Mouse (Mus musculus): ENCODE measurements around the gene Plekha7. TPM values are rescaled to one million over a fixed set of nuclear protein-coding genes. Genes with fewer than 3 reads are reported as not detected.

Gene Plekha7
- polyA plus RNA-seq, 1 experiment, result not detected

DNA sequence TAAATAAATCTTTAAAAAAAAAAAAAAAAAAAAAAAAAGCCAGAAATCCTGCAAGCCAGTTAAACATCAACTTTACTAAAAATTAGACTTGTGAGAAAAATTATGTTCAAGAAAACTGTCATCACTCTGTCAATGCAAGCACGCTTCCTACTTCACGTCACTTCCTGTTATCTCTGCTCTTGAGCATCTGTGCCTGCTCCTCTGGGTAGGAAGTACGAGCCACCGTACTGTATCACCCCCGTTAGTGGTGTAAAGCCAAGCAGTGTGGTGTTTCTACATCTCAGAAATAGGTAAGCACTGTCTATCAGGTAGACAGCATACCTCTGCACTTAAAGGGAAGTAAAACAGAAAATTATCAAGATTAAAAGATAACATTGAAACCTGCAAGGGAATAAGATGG lies 19.7 kb upstream of the Plekha7 start:
- Histone ChIP-seq H3K4me1 (ENCODE audit: control insufficient read depth, insufficient read depth, low read length) (peaks cover 3% of the 10 kb centered on the region; the same call in 1 of the 2 replicates), H3K27ac (ENCODE audit: insufficient read depth, low read depth, low read length) (no peak overlapping the region), H3K4me3 (ENCODE audit: insufficient read depth, low read depth, low read length) (no peak overlapping the region)
- WGBS, result 85% methylated on average over 5 of the region's 5 CpGs
- no peak for TF ChIP-seq CTCF (IDR thresholded peaks at IDR 0.05; ENCODE audit: insufficient read depth, low read depth, low read length)
- TF ChIP-seq POLR2A (IDR thresholded peaks at IDR 0.05; ENCODE audit: insufficient read depth, low read depth, low read length), result no peak

DNA sequence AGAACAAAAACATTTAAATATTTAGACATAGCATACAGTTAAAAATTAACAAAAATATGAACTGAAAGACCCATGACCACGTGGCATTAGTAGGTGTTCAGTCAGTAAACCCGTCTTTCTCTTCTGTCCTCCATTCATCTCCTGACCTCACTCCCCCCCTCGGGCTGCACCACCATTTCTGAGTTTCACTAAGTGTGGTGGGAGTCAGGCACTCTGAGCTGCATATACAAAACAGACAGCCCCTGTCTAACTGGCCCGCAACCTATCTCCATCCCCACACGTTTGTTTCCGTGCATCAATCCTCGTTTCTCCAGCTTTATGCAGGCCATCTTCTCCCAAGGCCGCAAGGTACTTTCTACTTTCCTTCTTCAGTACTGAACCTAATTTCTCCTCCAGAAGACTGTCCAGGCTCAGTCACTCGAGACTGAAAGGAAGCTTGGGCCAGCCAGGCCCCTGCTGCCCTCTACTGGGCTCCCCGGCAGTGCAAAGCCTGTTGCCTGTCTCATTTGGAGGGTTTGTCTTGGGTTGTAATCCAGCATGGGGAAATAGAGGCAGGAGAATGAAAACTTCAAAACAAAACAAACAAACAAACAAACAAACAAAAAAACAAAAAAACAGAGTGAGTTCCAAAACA lies 15.3 kb upstream of the Plekha7 start:
- H3K27ac ChIP-seq (ENCODE audit: insufficient read depth, low read depth, low read length), result no peak overlapping the region
- TF ChIP-seq CTCF (IDR thresholded peaks at IDR 0.05; ENCODE audit: insufficient read depth, low read depth, low read length), result peak; percentile 81
- TF ChIP-seq POLR2A (IDR thresholded peaks at IDR 0.05; ENCODE audit: insufficient read depth, low read depth, low read length), result no peak
- WGBS, result 42% methylated on average over 10 of the region's 10 CpGs
- no peak overlapping the region for H3K4me3 ChIP-seq (ENCODE audit: insufficient read depth, low read depth, low read length)
- no peaks in the 10 kb centered on the region for H3K4me1 ChIP-seq (ENCODE audit: control insufficient read depth, insufficient read depth, low read length)

DNA sequence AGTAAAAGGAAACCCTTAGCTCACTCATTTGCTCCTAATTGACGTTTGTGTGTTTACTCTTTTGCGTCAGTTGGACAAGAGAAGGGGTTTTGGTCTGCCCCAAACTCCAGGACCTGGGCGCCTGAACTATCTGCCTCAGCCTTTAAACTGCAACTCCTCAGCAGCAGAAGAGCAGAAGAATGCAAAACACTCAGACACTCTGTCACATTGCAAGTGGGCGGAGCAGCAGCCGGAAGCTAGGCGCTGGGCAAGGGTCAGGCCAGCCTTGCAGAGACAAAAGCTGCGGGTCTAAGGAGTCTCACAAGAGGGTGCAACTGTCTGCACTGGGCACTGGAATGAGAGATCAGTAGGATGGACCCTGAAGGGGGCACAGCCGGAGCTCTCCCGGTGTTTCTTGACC lies 1.3 kb upstream of the Plekha7 start:
- 66% methylated on average over 9 of the region's 9 CpGs for WGBS
- no peak for TF ChIP-seq POLR2A (IDR thresholded peaks at IDR 0.05; ENCODE audit: insufficient read depth, low read depth, low read length)
- no peak for TF ChIP-seq CTCF (IDR thresholded peaks at IDR 0.05; ENCODE audit: insufficient read depth, low read depth, low read length)
- peaks cover 14% of the 10 kb centered on the region for H3K4me1 ChIP-seq (ENCODE audit: control insufficient read depth, insufficient read depth, low read length)

DNA sequence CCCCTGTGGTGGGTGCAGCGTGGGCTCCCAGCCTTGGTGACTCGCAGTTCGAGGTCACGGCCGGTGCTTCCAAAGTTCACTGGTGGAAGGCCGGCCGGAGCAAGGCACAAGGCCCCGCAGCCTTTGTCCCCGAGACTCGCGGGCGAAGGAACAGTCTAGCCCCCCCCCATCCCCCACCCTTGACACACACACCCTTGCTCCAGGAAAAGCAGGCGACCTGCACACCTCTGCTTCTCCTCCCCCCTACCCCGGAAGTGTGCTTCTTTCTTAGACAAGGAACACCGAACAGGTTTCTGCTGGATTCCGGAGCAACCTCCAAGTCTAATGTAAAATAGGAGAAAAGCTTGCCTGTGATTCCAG lies 436 bp upstream of the Plekha7 start:
- Histone ChIP-seq H3K4me3 (ENCODE audit: insufficient read depth, low read depth, low read length) (peak overlapping the region; percentile 53), H3K27ac (ENCODE audit: insufficient read depth, low read depth, low read length) (no peak overlapping the region), H3K4me1 (ENCODE audit: control insufficient read depth, insufficient read depth, low read length) (peaks cover 14% of the 10 kb centered on the region)
- 12% methylated on average over 16 of the region's 16 CpGs for WGBS
- no peak for TF ChIP-seq CTCF (IDR thresholded peaks at IDR 0.05; ENCODE audit: insufficient read depth, low read depth, low read length)
- TF ChIP-seq POLR2A (IDR thresholded peaks at IDR 0.05; ENCODE audit: insufficient read depth, low read depth, low read length), result no peak

More for the DNA sequence above, 1.3 kb upstream of the Plekha7 start:
- H3K27ac ChIP-seq (ENCODE audit: insufficient read depth, low read depth, low read length), result no peak overlapping the region
- no peak overlapping the region for H3K4me3 ChIP-seq (ENCODE audit: insufficient read depth, low read depth, low read length)

DNA sequence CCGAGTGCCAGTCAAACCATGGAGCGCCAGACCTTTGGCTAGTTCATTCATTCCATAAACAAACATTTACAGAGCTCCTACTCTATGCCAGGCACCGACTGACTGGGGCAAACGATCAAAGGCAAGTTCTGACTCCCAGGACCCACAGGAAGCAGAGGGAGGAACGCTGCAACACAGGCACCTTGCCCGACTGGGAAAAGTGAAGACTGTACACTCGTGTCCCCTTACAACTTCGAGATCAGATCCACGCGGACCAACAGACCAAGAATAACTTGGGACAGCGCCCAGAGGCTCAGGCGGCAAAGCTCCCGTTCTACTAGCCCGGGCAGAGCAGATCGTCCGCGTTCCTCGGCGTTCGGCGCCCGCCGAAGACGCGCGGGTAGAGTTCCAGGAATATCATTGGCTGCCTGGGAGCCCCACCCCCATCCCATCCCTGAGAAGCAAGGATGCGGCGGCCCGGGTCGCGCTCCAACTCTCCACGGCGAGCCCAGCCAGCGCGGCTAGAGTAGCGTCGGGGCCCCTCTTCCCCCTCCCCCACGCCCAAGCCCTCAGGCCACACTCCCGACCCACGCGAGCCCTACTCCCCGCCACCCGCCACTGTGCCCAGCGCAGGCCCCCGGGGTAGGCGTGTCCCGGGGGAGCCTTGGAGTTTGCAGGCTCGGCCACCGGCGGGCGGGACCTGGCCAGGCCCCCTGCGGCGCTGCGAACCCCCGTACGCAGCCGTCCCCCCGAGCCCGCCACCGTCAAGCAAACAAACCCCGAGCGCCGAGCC lies 891 bp downstream of the Plekha7 start:
- TF ChIP-seq CTCF (IDR thresholded peaks at IDR 0.05; ENCODE audit: insufficient read depth, low read depth, low read length), result no peak
- no peak for TF ChIP-seq POLR2A (IDR thresholded peaks at IDR 0.05; ENCODE audit: insufficient read depth, low read depth, low read length)
- Histone ChIP-seq H3K27ac (ENCODE audit: insufficient read depth, low read depth, low read length) (no peak overlapping the region), H3K4me1 (ENCODE audit: control insufficient read depth, insufficient read depth, low read length) (peaks cover 14% of the 10 kb centered on the region), H3K4me3 (ENCODE audit: insufficient read depth, low read depth, low read length) (peak overlapping the region; percentile 53)
- WGBS, result under 1% methylated on average over 63 of the region's 63 CpGs

DNA sequence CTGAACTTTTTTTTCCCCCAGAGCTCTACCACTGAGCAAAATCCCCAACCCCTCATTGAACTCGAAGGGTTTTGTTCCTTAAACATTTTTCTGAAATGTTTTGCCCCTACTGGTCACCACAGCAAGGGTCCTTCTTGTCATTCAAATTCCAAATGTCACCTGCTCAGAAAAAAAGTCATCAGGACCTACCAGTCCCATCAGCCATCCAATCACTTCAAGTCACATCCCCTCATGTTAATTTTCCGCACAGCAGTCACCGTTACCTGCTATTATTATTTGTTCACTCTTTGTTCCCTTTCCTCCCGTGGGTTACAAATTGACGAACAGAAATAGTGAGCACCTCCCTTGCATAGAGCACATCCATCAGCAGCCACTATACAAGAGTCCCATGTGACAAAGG lies 1.6 kb downstream of the Plekha7 start:
- H3K4me3 ChIP-seq (ENCODE audit: insufficient read depth, low read depth, low read length), result no peak overlapping the region
- H3K4me1 ChIP-seq (ENCODE audit: control insufficient read depth, insufficient read depth, low read length), result peaks cover 14% of the 10 kb centered on the region
- no peak overlapping the region for H3K27ac ChIP-seq (ENCODE audit: insufficient read depth, low read depth, low read length)
- 8% methylated on average over 5 of the region's 5 CpGs for WGBS
- TF ChIP-seq POLR2A (IDR thresholded peaks at IDR 0.05; ENCODE audit: insufficient read depth, low read depth, low read length) (no peak), CTCF (IDR thresholded peaks at IDR 0.05; ENCODE audit: insufficient read depth, low read depth, low read length) (no peak)

DNA sequence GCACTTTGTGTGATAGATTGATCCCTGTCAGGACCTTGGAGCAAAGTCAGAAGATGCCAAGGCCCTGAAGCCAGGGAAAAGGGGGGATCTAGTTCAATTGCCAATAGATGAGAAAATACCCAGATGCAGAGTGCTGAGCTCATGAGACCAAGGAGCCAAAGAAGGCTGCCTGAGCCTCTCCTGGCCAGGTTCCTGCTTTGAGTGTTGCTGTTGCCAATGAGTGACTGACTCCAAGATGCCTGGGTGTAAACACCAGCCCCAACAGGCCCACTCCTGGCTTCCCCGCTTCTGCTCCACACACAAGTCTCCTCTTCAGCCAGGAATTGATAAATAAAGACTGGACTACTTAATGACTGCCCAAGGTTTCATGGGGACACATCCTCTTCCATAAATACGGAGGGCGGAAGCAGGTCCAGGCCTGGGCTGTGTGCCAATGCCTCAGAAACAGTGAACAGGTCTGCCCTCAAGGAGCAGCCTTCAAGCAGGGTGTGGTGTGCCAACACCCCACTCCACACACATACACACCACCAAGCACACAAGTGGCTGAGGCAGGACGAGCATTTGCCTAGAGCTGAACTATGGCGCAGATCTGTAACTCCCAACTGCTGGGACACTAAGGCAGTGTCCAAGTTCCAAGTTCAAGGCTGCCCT lies 6.4 kb downstream of the Plekha7 start:
- 93% methylated on average over 5 of the region's 5 CpGs for WGBS
- H3K27ac ChIP-seq (ENCODE audit: insufficient read depth, low read depth, low read length), result no peak overlapping the region
- no peak for TF ChIP-seq CTCF (IDR thresholded peaks at IDR 0.05; ENCODE audit: insufficient read depth, low read depth, low read length)
- no peak for TF ChIP-seq POLR2A (IDR thresholded peaks at IDR 0.05; ENCODE audit: insufficient read depth, low read depth, low read length)

DNA sequence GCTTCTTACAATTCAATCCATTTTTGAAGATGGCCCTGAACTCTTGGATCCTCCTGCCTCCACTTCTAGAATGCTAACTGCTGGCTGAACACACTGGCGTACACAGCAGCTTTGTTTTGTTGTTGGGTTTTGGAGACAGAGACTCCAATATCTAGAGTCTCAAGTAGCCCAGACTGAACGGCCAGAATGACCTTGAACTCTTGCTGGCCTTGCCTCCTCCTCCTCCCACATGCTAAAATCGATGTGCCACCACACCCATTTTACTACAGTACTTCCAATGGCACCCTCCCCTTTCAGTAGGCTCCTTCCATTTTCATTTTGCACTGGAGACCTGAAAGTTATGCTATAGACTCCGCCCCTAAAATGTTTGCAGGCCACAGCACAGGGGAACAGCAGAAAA lies 7.0 kb downstream of the Plekha7 start:
- Histone ChIP-seq H3K4me3 (ENCODE audit: insufficient read depth, low read depth, low read length) (no peak overlapping the region), H3K4me1 (ENCODE audit: control insufficient read depth, insufficient read depth, low read length) (no peaks in the 10 kb centered on the region; the same call in 1 of the 2 replicates), H3K27ac (ENCODE audit: insufficient read depth, low read depth, low read length) (no peak overlapping the region)
- WGBS, result 96% methylated on average over 4 of the region's 4 CpGs
- TF ChIP-seq CTCF (IDR thresholded peaks at IDR 0.05; ENCODE audit: insufficient read depth, low read depth, low read length) (no peak), POLR2A (IDR thresholded peaks at IDR 0.05; ENCODE audit: insufficient read depth, low read depth, low read length) (no peak)

More for the DNA sequence above, 6.4 kb downstream of the Plekha7 start:
- H3K4me1 ChIP-seq (ENCODE audit: control insufficient read depth, insufficient read depth, low read length), result no peaks in the 10 kb centered on the region; the same call in 1 of the 2 replicates
- H3K4me3 ChIP-seq (ENCODE audit: insufficient read depth, low read depth, low read length), result no peak overlapping the region

DNA sequence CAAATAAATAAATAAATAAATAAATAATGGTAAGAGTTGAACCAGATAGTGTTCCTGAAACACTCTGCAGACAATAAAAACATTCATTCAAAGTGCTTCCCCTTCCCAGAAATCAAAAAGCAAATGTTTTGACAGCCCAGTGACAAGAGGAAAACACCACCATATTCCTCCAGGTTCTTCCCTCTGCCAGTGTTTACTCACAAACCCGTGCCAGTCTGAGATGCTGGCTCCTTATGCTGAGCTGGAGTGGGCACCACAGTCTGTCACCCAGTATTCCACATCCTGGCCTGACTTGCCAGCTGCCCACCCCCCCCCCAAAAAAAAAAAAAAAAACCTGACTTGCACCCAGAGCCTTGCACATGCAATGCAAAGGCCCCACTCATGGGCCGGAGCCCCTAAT lies 9.3 kb downstream of the Plekha7 start:
- WGBS, result 69% methylated on average over 2 of the region's 2 CpGs
- TF ChIP-seq CTCF (IDR thresholded peaks at IDR 0.05; ENCODE audit: insufficient read depth, low read depth, low read length) (no peak), POLR2A (IDR thresholded peaks at IDR 0.05; ENCODE audit: insufficient read depth, low read depth, low read length) (no peak)
- no peak overlapping the region for H3K4me3 ChIP-seq (ENCODE audit: insufficient read depth, low read depth, low read length)
- no peak overlapping the region for H3K27ac ChIP-seq (ENCODE audit: insufficient read depth, low read depth, low read length)
- peaks cover 3% of the 10 kb centered on the region for H3K4me1 ChIP-seq (ENCODE audit: control insufficient read depth, insufficient read depth, low read length)

Measured in olfactory bulb, adult 2 months (tissue).